Mouse (Mus musculus): ENCODE measurements at regions not wholly inside any gene's neighbourhood (a gene's known extent, or its start where the extent isn't known, plus 50 kb on each side); places are given as distances from the start of the nearest gene placed in this dataset.

DNA sequence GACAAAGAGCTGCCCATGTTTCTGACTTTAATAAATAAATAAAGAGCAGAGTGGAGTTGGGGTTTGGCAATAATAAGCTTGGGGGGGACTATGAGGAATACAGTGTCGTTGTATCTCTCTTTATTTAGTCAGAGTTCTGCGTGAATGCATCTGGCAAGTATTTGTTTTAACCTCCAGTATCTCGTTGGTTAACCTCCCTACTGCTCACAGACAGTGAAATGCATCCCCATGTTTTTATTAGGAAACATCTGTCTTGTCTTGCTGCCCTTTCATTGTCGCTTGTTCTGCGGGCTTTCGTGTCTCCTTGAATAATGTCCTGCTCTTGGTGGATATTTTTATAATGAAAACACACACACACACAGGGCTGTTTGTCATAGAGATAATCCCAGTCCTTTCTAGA, 118.8 kb upstream of the Ccdc54 start:
- no peak for DNase-seq (ENCODE audit: low read depth, low spot score)

DNA sequence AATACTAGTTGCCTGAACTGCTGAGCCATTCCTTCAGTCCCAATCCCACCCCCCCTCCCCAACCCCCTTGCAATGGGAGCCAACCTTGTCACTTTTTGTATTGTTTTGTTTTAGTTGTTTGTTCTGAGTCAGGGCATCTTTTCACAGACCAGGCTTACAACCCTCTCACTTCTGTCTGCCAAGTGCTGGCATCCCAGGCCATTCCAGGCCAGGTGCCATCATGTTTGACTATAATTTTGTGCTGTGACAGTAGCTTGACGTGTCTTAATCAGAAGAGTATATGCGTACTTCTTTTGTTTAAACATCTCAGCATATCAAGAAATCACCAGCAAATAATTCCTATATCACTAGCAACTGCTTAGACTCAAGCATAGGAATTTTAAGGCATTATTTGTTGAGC, 117.0 kb upstream of the Ccdc54 start:
- no peak for DNase-seq (ENCODE audit: low read depth, low spot score)

DNA sequence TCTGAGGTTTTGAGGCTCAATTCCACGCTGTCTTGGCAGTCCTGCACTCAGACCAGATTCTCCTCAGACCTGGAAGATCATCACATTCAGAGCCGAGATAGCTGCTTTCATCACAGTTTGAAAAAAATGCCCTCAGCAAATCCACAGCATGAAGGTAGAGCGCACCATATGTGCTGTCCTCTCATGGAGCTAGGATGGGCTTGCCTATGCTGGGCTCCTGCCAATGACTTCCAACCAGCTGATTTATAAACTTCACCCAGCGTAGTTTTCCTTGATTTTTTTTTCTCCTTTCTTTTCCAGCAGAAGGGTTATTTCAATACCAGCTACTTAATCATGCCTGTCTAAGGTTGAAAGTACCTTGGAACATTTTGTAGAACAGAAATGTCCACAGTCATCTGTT, 115.0 kb upstream of the Ccdc54 start:
- no peak for DNase-seq (ENCODE audit: low read depth, low spot score)

DNA sequence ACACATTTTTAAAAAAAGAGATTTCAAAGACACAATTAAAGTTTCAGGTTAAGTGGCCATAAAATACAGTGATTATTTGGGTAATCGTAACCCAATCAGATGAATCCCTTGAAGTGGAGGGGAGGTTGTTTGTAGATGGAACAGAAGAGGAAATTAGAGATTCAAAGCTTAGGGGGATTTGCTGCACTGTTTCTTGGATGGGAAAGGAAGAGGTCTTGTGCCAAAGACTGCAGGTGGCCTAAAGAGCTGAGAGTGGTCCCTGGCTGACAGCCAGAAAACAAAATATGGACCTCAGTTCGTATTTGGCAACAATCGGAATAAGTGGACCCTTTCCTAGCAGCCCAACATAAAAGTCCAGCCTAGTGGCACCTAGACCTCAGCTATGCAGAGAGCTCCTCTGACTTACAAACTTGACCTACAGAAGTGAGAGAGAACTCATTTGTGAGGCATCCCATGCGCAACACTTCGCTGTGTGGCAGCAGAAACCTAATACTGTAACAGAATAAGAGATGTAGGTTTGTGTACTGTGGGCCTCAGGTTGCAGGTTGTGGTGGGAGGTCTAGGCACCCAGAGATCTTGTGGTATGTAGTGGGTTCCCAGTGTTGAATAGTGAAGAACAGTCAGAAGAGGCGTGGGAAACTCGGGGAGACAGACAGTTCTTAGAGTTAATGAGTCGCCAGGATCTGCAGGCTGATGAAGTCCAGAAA, 110.0 kb upstream of the Ccdc54 start:
- no peak for DNase-seq (ENCODE audit: low read depth, low spot score)

DNA sequence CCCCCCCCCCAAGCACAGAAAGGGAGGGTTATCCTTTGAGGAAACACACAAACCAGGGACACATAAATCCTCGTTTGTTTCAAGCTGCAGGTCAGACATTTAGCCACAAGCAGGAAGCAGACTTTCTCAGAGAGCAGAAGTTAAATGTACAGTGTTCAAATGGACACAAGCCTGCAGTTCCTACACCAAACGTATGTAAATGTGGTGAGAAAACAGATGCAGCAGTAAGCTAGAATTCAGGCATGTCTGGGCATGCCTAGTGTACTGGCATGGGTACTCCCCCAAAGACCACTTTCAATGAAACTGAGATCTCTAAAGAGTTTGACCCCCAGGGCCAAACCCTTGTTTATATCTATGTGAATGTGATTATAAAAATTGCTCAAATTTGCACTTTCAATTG, 109.2 kb upstream of the Ccdc54 start:
- DNase-seq (ENCODE audit: low read depth, low spot score) = peak; percentile 67

DNA sequence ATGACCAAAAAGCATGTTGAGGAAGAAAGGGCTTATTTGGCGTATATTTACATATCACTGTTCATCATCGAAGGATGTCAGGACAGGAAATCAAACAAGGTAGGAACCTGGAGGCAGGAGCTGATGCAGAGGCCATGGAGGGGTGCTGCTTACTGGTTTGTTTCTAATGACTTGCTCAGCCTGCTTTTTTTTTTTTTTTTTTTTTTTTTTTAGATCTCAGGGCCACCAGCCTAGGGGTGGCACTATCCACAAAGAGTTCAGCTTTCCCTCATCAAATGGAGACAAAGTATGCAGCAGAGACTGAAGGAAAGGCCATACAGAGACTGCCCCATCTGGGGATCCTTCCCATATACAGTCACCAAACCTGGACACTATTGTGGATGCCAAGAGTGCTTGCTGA, 106.8 kb upstream of the Ccdc54 start:
- DNase-seq (ENCODE audit: low read depth, low spot score) = no peak

DNA sequence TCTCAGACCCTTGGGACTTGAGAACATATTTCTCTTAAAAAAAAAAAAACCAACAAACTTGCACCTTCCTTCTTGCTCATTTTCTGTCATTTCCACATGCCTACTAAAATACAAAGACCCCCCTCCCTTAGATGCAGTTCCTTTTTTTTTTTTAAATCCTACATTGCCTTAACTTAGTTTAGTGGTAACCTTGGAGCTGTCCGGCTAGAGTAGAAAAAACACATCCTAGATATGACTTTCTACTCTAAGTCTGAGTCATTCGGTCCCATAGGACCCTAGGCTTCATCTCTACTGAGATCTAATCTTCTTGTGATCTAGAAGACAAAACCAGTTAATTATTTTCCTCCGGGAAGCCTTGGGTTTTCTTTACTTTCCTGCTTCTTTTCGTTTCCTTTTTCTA, 105.1 kb upstream of the Ccdc54 start:
- DNase-seq (ENCODE audit: low read depth, low spot score) = no peak

DNA sequence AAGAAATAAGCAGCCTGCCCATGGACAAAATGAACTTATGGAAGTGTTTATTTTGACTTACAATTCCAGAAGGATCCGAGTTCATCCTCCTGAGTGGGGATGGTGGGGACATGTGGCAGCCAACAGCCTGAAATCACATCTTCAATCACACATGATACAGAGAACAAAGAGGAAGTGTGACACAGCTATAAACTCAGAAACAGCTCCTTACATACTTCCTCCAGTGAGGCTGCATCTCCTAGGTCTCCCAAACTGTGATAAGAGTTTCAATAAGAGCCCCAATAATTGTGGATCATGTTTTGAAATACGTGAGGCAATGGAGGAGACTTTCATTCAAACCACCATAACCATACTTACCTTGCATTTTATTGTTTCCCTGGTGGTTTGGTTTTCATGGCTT, 103.1 kb upstream of the Ccdc54 start:
- no peak for DNase-seq (ENCODE audit: low read depth, low spot score)

DNA sequence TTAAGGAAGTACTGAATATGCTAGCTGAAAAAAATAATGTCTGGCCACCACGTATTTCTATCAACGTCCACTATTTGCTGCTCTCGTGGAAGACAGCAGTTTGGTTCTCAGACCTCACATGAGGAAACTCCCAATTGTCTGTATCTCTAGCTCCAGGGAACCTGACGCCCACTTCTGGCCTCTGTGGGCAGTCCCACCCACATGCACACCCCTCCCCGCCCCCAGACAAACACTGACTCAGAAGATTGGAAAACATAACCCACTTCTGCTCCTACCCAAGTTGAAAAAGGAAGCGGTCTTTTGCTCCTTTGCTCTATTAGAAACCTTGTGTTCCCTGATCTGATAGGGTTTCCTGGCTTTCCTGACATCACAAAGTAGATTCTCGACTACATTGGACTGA, 99.9 kb upstream of the Ccdc54 start:
- no peak for DNase-seq (ENCODE audit: low read depth, low spot score)

DNA sequence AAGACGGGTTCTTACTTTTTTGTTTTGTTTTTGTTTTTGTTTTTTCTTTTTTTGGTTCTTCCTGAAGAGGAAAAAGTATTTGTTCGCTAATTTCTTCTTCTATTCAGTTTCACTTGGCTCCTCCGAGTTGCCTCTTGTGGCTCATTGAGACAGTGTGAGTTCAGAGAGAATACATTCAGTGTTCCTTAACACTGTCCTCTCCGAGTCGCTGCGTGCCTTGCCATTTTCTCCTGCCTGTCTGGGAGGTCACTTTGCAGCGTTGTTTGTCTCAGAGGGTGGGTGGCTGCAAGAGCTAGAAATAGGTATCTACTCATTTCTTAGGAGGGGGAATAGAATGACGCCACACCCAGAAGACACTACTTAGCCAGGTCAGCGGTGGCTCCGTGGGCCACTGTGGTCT, 98.6 kb upstream of the Ccdc54 start:
- no peak for DNase-seq (ENCODE audit: low read depth, low spot score)

DNA sequence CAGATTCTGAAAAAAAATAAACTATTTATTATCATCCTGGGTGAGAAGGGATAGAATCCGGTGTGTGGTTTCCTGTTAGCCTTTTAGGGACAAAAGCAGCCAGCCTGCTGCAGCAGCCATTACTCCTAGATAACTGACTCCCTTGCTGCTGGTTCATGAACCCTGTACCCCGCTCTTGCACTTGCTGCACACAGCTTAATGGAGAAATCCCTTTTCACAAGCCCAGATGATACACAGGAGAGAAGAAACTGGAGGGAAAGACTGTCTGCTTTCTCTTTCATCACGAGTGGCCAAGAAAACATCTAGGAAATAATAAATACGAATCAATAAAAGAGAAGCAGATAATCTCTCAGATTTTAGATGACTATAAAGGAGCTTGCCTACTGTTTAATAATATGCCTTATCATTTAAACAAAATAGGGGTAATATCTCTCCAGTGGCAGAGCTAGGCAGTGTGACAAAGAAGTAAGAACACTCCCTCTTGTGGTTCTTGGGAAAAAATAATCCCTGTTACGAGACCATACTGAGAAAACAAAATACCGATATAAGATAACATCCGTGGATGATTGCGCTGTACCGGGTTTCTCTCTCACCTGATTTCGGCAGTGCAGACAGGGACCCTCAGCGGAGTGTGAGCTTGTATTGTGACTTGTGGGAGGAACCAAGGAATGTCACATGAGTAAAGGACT, 98.0 kb upstream of the Ccdc54 start:
- DNase-seq (ENCODE audit: low read depth, low spot score) = no peak

DNA sequence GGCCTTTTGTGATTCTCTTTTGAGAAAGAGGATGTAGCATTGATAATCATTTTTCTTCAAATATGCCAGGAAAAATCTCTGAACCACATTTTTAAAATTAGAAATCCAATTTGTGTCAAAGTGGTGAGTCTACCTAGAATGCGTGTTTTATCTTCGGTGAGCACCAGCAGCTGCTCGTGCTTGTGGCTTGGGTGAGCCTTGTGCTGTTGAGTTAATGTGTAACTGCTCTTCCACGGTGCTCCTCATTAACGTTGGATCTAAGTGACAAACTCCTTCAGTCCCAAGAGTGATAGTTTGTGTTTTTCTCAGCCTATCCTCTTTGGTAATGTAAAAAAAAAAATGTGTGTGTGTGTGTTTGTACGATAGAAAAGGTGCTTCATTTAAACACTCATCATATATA, 88.7 kb upstream of the Ccdc54 start:
- no peak for DNase-seq (ENCODE audit: low read depth, low spot score)

DNA sequence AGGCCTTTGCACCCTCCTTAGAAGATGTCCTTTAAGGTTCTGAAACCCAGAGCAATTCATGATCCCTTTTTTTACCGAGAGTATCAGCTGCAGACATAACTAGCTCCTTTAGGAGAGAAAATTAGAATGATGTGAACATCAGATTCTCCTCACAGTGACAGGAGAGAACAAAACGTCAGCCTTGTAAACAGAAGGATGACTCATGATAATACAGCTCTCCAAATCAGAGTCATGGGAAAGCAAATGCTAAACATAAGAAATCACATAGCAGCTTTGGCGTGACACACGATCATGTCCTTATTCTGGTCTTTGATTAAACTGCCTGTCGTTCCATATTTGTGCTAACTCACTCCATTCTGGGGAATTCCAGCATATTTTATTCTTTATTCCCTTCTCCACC, 82.4 kb upstream of the Ccdc54 start:
- DNase-seq (ENCODE audit: low read depth, low spot score) = no peak

DNA sequence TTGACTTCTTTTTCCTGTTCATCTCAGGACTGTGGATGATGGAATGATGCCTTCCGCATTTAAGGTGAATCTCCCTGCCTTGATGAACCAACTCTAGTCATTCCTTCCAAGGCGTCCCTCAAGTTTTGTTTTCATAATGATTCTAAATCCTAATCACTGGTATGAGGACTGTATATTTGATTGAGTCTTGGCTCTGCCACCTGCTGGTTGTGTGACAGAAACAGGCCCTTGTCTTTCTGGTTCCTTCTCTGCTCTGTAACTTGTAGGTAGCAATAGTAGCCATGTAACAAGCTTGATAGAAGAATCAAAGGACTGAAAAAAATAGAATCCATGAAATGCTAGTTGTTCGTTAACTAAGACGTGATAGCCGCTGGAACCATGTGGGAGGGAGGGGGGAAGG, 81.8 kb upstream of the Ccdc54 start:
- DNase-seq (ENCODE audit: low read depth, low spot score) = no peak

DNA sequence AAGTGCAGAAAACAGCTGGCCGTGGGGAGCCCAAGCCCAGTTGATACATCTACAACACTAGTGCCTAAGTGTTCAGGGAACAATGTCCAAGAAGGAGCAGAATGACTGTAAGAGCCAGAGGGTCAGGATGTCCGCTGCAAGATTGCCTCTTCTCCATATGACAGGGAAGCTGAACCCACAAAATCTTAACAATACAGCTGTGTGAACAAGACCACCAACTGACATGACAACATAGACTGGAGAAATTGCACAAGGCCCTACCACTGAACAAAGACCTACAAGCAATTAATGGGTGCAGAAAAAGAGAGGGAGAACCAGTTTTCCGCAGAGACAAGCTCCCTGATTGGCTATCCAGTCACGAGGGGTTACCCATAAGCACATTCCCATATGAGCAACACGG, 80.2 kb upstream of the Ccdc54 start:
- no peak for DNase-seq (ENCODE audit: low read depth, low spot score)

DNA sequence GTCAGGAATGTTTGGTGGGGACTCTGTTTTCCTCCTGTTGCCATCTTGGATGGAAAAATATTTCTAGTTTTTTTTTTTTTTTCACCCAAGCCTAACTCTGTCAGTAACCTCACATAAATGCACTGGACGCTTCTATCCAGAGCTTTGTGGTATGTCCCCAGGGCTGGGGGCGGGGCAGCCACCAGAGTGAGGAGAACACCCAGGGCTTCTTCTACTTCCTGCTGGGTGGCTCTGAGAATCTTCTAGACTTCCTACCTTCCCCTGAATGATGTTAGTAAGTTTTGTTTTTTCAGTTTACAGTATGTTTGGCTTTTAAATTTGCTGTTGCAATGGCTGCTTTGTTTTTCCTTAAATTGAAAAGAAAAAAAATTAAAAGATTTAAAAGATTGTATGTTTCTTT, 73.3 kb upstream of the Ccdc54 start:
- DNase-seq (ENCODE audit: low read depth, low spot score) = no peak

All from R1 (cell line).